ENCODE assay signal across 20 mouse cellular contexts in genomic region chr13:49470319-49470718, GRCm38 (mm10). TPM values are rescaled to one million over a fixed set of nuclear protein-coding genes. Genes with fewer than 3 reads are reported as not detected.
"Had no signal": no experiment of that assay in that cellular context is flagged by ENCODE, and none has a peak within 500 bp of the region (broad histone marks: within the 10 kb centered on the region; RNA-seq: fewer than 3 reads in every experiment).

No protein-coding gene starts in this region.

- H3K4me3 ChIP-seq: limb, embryonic 12.5 days; limb, embryonic 15.5 days; midbrain, embryonic 12.5 days; midbrain, embryonic 15.5 days; neural tube, embryonic 12.5 days; neural tube, embryonic 15.5 days had no signal

- ATAC-seq: intestine, postnatal 0 days; liver, postnatal 0 days; midbrain, embryonic 15.5 days had no signal

- H3K4me1 ChIP-seq: midbrain, embryonic 12.5 days; midbrain, embryonic 15.5 days; neural tube, embryonic 12.5 days; neural tube, embryonic 15.5 days had no signal

- H3K4me2 ChIP-seq: limb, embryonic 12.5 days; limb, embryonic 15.5 days; liver, embryonic 11.5 days; midbrain, embryonic 12.5 days; midbrain, embryonic 15.5 days; neural tube, embryonic 12.5 days; neural tube, embryonic 15.5 days had no signal

- H3K9ac ChIP-seq: limb, embryonic 12.5 days; limb, embryonic 15.5 days; liver, embryonic 14.5 days; liver, postnatal 0 days; midbrain, embryonic 12.5 days; midbrain, embryonic 15.5 days; neural tube, embryonic 12.5 days; neural tube, embryonic 15.5 days had no signal

- H3K27ac ChIP-seq: kidney, postnatal 0 days; limb, embryonic 12.5 days; limb, embryonic 15.5 days; liver, embryonic 14.5 days; macrophage; midbrain, embryonic 12.5 days; midbrain, embryonic 15.5 days; neural tube, embryonic 12.5 days; neural tube, embryonic 15.5 days; stomach, postnatal 0 days had no signal

- DNase-seq: kidney, adult 2 months; kidney, postnatal 25 days; liver, postnatal 0 days; right cerebral cortex, adult 18-20 months; right cerebral cortex, postnatal 14 days; right cerebral cortex, postnatal 4 days; thymus, adult 18-20 months; thymus, postnatal 36 days had no signal

- H3K27me3 ChIP-seq: limb, embryonic 12.5 days; limb, embryonic 15.5 days; midbrain, embryonic 12.5 days; midbrain, embryonic 15.5 days; neural tube, embryonic 12.5 days; neural tube, embryonic 15.5 days had no signal

- H3K36me3 ChIP-seq: midbrain, embryonic 15.5 days had no signal

- H3K9me3 ChIP-seq: limb, embryonic 12.5 days; limb, embryonic 15.5 days; midbrain, embryonic 12.5 days; midbrain, embryonic 15.5 days; neural tube, embryonic 12.5 days; neural tube, embryonic 15.5 days had no signal

RNA-seq across cellular contexts. Expression of gene Tes3-ps, which starts 22.8 kb away (rescaled TPM):
- polyA plus RNA-seq: kidney, adult 2 months had no signal

RNA-seq across cellular contexts. Expression of gene Ecm2, which starts 34.3 kb away (rescaled TPM):
- polyA plus RNA-seq: macrophage had no signal
